In the genomic region with DNA sequence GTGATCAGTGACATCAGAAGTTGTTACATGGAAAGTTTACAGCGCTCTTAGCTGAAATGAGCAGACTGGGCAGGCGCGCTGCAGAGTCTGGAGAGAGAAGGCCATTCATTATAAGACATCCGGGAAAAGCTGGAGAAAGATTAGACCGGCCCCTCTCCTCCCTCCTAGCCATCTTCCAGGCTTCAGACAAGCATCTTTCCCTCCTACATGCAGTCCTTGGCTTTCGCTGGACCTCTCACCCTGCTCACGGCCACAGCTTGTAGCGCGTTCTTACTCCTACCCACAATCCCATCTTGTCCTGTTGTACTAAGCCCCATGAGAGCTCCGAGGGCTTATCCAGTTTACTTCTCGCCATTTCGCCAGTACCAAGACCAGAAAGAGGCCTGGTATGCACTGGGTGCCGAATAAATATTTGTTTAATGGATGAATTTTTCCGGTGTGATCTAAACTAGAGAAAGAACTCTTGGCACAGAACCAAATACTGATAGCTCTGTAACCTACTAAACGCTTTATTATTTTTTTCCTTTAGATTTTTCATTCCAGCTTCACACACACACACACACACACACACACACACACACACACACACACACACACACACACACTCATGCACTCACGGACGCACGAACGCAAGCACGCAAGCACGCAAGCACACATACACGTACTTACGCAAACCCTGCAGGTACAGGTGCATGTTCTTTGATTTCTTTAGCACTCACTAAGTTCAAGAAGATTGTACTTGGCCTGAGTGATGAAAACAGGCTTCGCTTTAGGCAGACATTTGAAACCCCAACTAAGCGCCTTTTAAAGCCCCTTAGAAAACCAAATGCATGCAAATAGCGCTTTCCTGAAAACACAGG, we compare ENCODE assay signal across 8 mouse cellular contexts. TPM values are rescaled to one million over a fixed set of nuclear protein-coding genes. Genes with fewer than 3 reads are reported as not detected.
A peak's percentile ranks its signal among the peaks of the same experiment; 100 is the strongest.
DNase-seq lines count a peak whose midpoint lies in the region; ATAC-seq and TF ChIP-seq lines count a peak whose summit lies in the region.

No protein-coding gene starts in this region.

- H3K36me3 ChIP-seq in forebrain, embryonic 12.5 days (replicated peaks) = no peaks in the 10 kb centered on the region
- no peaks in the 10 kb centered on the region for H3K36me3 ChIP-seq in limb, embryonic 13.5 days
- H3K36me3 ChIP-seq in neural tube, embryonic 14.5 days (ENCODE audit: control insufficient read depth, insufficient read depth, low read length) = no peaks in the 10 kb centered on the region

- peaks cover 14% of the 10 kb centered on the region for H3K4me1 ChIP-seq in forebrain, embryonic 12.5 days
- H3K4me1 ChIP-seq in limb, embryonic 13.5 days = peaks cover 15% of the 10 kb centered on the region
- no peaks in the 10 kb centered on the region for H3K4me1 ChIP-seq in neural tube, embryonic 14.5 days (ENCODE audit: control insufficient read depth, insufficient read depth, low read length)

- no peak overlapping the region for H3K27ac ChIP-seq in layer of hippocampus, adult 2 months
- no peak overlapping the region for H3K27ac ChIP-seq in forebrain, embryonic 12.5 days
- H3K27ac ChIP-seq in limb, embryonic 13.5 days = no peak overlapping the region
- no peak overlapping the region for H3K27ac ChIP-seq in neural tube, embryonic 14.5 days (ENCODE audit: low read depth, low read length)

- peak overlapping the region; percentile 48 for H3K4me2 ChIP-seq in forebrain, embryonic 12.5 days
- H3K4me2 ChIP-seq in limb, embryonic 13.5 days (replicated peaks) = peak overlapping the region; percentile 68
- H3K4me2 ChIP-seq in neural tube, embryonic 14.5 days (ENCODE audit: low read depth, low read length) = peak overlapping the region; percentile 29

- no peak overlapping the region for H3K9ac ChIP-seq in forebrain, embryonic 12.5 days
- H3K9ac ChIP-seq in limb, embryonic 13.5 days = peak overlapping the region; percentile 21
- no peak overlapping the region for H3K9ac ChIP-seq in neural tube, embryonic 14.5 days (replicated peaks; ENCODE audit: low read depth, low read length)

- no peak for TF ChIP-seq CTCF in layer of hippocampus, adult 2 months (conservative IDR thresholded peaks at IDR 0.05)

- WGBS in forebrain, embryonic 12.5 days = 16% methylated on average over 26 of the region's 26 CpGs
- WGBS in limb, embryonic 13.5 days = 13% methylated on average over 26 of the region's 26 CpGs
- 28% methylated on average over 26 of the region's 26 CpGs for WGBS in neural tube, embryonic 14.5 days

- DNase-seq in layer of hippocampus, adult 2 months (ENCODE audit: low spot score in 2 of 2) = no peak
- DNase-seq in layer of hippocampus, postnatal 36 days = no peak
- DNase-seq in frontal cortex, adult 2 months (ENCODE audit: extremely low spot score in 1 of 2, low spot score in 1 of 2) = no peak
- DNase-seq in frontal cortex, postnatal 10 days (ENCODE audit: low spot score in 2 of 2) = no peak

- ATAC-seq in forebrain, embryonic 12.5 days (ENCODE audit: low FRiP score) = no peak
- no peak for ATAC-seq in limb, embryonic 13.5 days (ENCODE audit: low FRiP score, low read depth)
- ATAC-seq in neural tube, embryonic 14.5 days (ENCODE audit: low read depth) = no peak
- ATAC-seq in megakaryocyte progenitor cell, adult 5-6 weeks (replicated peaks; ENCODE audit: poor library complexity) = no peak

- no peaks in the 10 kb centered on the region for H3K9me3 ChIP-seq in forebrain, embryonic 12.5 days
- H3K9me3 ChIP-seq in limb, embryonic 13.5 days = no peaks in the 10 kb centered on the region
- H3K9me3 ChIP-seq in neural tube, embryonic 14.5 days (ENCODE audit: control insufficient read depth, low read length) = no peaks in the 10 kb centered on the region

- H3K27me3 ChIP-seq in forebrain, embryonic 12.5 days = peaks cover 20% of the 10 kb centered on the region
- H3K27me3 ChIP-seq in limb, embryonic 13.5 days = peaks cover 38% of the 10 kb centered on the region
- no peaks in the 10 kb centered on the region for H3K27me3 ChIP-seq in neural tube, embryonic 14.5 days (ENCODE audit: control insufficient read depth, insufficient read depth, low read length)

- H3K4me3 ChIP-seq in layer of hippocampus, adult 2 months = peak overlapping the region; percentile 21; the same call in 1 of the 2 replicates
- H3K4me3 ChIP-seq in forebrain, embryonic 12.5 days (replicated peaks) = peak overlapping the region; percentile 22
- H3K4me3 ChIP-seq in limb, embryonic 13.5 days = peak overlapping the region; percentile 34
- H3K4me3 ChIP-seq in neural tube, embryonic 14.5 days (ENCODE audit: low read depth, low read length) = no peak overlapping the region

RNA-seq across cellular contexts. Expression of gene Enc1, which starts 41.4 kb away (rescaled TPM):
- 100 to 1,000 TPM; 744 to 746 TPM for total RNA-seq in layer of hippocampus, adult 2 months (2021)
- total RNA-seq in layer of hippocampus, postnatal 36 days (2021) = 100 to 1,000 TPM; 689 to 742 TPM
- polyA plus RNA-seq in forebrain, embryonic 12.5 days (2016; fragmentation: Nextera tagmentation; extraction: Ambion mirVana) = 23.9 and 26.9 TPM in 2 replicates
- 8.2 and 8.9 TPM in 2 replicates for polyA plus RNA-seq in limb, embryonic 13.5 days (2015; fragmentation: Nextera tagmentation; extraction: Ambion mirVana)
- 72.3 and 94.5 TPM in 2 replicates for polyA plus RNA-seq in neural tube, embryonic 14.5 days (2014; fragmentation: Nextera tagmentation; extraction: Ambion mirVana)
- 204 and 210 TPM in 2 replicates for polyA plus RNA-seq in frontal cortex, adult 2 months (2012; rRNA removed)
- 2.5 and 3.1 TPM in 2 replicates for total RNA-seq in megakaryocyte progenitor cell, adult 5-6 weeks (2015)
- total RNA-seq in megakaryocyte progenitor cell, adult 5-6 weeks (2017) = 2.6 and 4.0 TPM in 2 replicates
